Mouse (Mus musculus) small intestine, adult 2 months (tissue): ENCODE measurements at regions not wholly inside any gene's neighbourhood (a gene's known extent, or its start where the extent isn't known, plus 50 kb on each side); places are given as distances from the start of the nearest gene placed in this dataset.

Experiments used
- CTCF ChIP-seq: fragments of 200-500 bp; IDR thresholded peaks from 2 replicates; pipeline ENCODE4 v1.5.1; 2012; ENCODE audit warnings: low read depth, mild to moderate bottlenecking, control low read depth, inconsistent platforms, low read length, moderate library complexity, mixed read lengths; ENCODE audit not compliant: insufficient replicate concordance, insufficient read length; ENCODE audit errors: extremely low read depth
- POLR2A ChIP-seq: fragments of 200-500 bp; IDR thresholded peaks from 2 replicates; pipeline ENCODE4 v1.6.1; 2012; ENCODE audit warnings: low read depth, mild to moderate bottlenecking, control low read depth, inconsistent platforms, low read length, moderate library complexity

DNA sequence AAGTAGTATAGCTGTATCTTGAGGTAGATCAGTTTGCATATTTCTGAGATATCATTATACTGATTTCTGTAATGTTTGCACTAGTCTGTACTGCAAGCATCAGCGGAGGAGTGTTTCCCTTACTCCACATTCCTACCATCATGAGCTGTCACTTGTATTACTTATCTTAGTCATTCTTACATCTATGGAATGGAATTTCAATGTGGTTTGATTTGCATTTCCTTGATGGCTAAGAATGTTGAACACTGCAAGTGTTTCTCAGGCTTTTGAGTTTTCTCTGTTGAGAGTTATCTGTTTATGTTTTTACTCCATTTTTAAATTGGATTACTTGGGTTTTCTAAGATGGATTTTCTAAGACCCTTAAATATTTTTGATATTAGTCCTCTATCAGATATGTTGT lies 725.8 kb downstream of the Car8 start:
- TF ChIP-seq CTCF (no peak), POLR2A (no peak)
